1 mouse cellular context compared by ENCODE assay signal in genomic region chr7:24363228-24363627, GRCm38 (mm10).
A peak's percentile ranks its signal among the peaks of the same experiment; 100 is the strongest.
TF ChIP-seq lines count a peak whose summit lies in the region.

No protein-coding gene starts in this region.

TF ChIP-seq in MEL, 35 proteins besides CTCF, POLR2A, EP300 and RAD21 (continued from another document):
- TF ChIP-seq BHLHE40 (IDR thresholded peaks at IDR 0.05; ENCODE audit: borderline replicate concordance, low read depth, low read length): peak; percentile 37; the same call in 1 of the 2 replicates
- no peak for TF ChIP-seq MAX (IDR thresholded peaks at IDR 0.05; ENCODE audit: low read length)
- 0 out of 2 replicates have a peak, but pooled peaks have one; percentile 10 for TF ChIP-seq ETS1 (IDR thresholded peaks at IDR 0.05; ENCODE audit: low read depth, low read length)
